Mouse (Mus musculus) myocyte (in vitro differentiated cells): Measurements from ENCODE around the gene Gm21094. TPM values are rescaled to one million over a fixed set of nuclear protein-coding genes. Genes with fewer than 3 reads are reported as not detected.
"Not testable (repeated sequence)": the region's sequence is repeated elsewhere in the genome, so short reads cannot be mapped to it uniquely, and the experiment has no call there.

Experiments
- H3K27me3 ChIP-seq: one replicate; pipeline ENCODE4 v1.6.1; 2011; ENCODE audit not compliant: control insufficient read depth, insufficient read depth, insufficient read length
- H3K36me3 ChIP-seq: one replicate; pipeline ENCODE4 v1.6.1; 2011; ENCODE audit not compliant: control insufficient read depth, insufficient read depth
- H3K4me2 ChIP-seq: one replicate; pipeline ENCODE4 v1.6.1; 2011; ENCODE audit warnings: low read depth, control low read depth
- H3K4me3 ChIP-seq: one replicate; pipeline ENCODE4 v1.5.1; 2011; ENCODE audit warnings: mild to moderate bottlenecking, control low read depth, moderate library complexity
- H3K79me2 ChIP-seq: one replicate; pipeline ENCODE4 v1.6.1; 2011; ENCODE audit not compliant: control insufficient read depth, insufficient read depth
- H3ac ChIP-seq: one replicate; pipeline ENCODE4 v1.6.1; 2011; ENCODE audit not compliant: control insufficient read depth, insufficient read length
- polyA plus RNA-seq: library from polyadenylated mRNA; unstranded; fragments of >200 nt; fragmentation: generic; extraction: Trizol; gene quantifications from one replicate; pipeline ENCODE4 v1.2.1, GENCODE M21; 2012; ENCODE audit warnings: missing spikeins

Gene Gm21094
- polyA plus RNA-seq: not detected

DNA sequence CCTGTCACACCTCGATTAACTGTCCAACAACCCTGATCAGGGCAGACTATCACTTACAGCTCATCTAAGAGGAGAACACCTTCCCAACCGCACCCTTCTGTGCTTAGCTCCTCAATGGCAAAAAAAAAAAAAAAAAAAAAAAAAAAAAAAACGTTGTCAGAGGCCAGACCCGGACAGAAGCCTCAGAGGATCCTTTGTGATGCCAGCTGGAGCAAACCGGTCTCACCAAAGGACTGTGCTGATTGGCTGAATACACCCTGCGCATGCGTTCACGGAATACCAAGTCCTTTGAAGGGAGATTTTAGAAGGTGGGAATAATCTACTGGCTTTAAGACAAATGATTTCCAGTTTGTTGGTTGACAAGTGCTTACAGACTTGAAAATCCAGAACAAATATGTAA is at the start of gene Gm21094:
Gene Gm21094, minus strand, starts transcription at position 101 of the 400 bp plus-strand sequence.
- not testable (repeated sequence) for H3ac ChIP-seq, H3K36me3 ChIP-seq, H3K27me3 ChIP-seq, H3K4me3 ChIP-seq, H3K4me2 ChIP-seq, H3K79me2 ChIP-seq
